Mouse (Mus musculus): ENCODE measurements around the gene Slc27a4.

DNA sequence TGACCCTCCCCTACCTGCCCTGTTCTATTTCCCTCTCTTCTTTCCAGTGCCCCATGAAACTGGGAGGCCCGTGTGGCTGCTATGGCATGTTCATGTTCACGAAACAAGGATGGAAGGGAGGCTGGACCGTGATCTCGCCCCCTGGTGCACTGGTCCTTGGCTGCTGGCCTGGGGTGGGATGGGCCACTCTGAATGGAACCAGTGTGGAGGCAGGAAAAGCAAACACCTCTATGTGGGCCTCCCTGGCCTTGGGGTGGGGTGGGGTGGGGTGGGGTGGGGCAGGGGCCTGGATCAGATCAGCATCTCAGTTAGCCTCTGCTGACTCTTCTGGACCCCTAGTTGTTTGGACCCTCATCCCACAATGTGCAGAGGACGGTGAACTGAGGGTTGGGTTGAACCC lies 51.3 kb downstream of the Slc27a4 start:
- TF ChIP-seq GATA1 (IDR thresholded peaks at IDR 0.05; ENCODE audit: low read length) (no peak), TAL1 (IDR thresholded peaks at IDR 0.05; ENCODE audit: low read length) (no peak)
